Mouse (Mus musculus): Measurements from ENCODE around the gene Zfp239. TPM values are rescaled to one million over a fixed set of nuclear protein-coding genes. Genes with fewer than 3 reads are reported as not detected.

Gene Zfp239
- polyA plus RNA-seq (2014; fragmentation: Nextera tagmentation; extraction: Ambion mirVana) = 9.3 and 12.3 TPM in 2 replicates

GRCm38 (mm10) chr6:117861848-117862247, at the start of gene Zfp239:
TSS of gene Zfp239 (plus strand) at chr6:117862100.
- no peaks in the 10 kb centered on the region for H3K9me3 ChIP-seq (ENCODE audit: low read depth, low read length)
- H3K4me3 ChIP-seq (ENCODE audit: low read depth, low read length) = peak within 1 kb of the TSS; percentile 64
- DNase-seq (no peak), ATAC-seq (ENCODE audit: insufficient read depth) (no peak)
- H3K27me3 ChIP-seq (ENCODE audit: insufficient read depth, low read length) = no peaks in the 10 kb centered on the region
- TF ChIP-seq CTCF (IDR thresholded peaks at IDR 0.05; ENCODE audit: low read depth) = no peak
- peaks cover 6% of the 10 kb centered on the region; the same call in 1 of the 2 replicates for H3K4me1 ChIP-seq (ENCODE audit: insufficient read depth)
- peak within 1 kb of the TSS; percentile 63 for H3K9ac ChIP-seq
- no peak within 1 kb of the TSS for H3K27ac ChIP-seq (ENCODE audit: low read depth)
- 66% methylated on average over 6 of the region's 6 CpGs for WGBS
- H3K4me2 ChIP-seq = peak within 1 kb of the TSS; percentile 80
- H3K36me3 ChIP-seq (ENCODE audit: insufficient read depth) = no peaks in the 10 kb centered on the region

- Histone ChIP-seq H3K36me3 (ENCODE audit: insufficient read depth) (no peaks in the 10 kb centered on the region), H3K4me2 (no peak overlapping the region), H3K9ac (no peak overlapping the region), H3K27me3 (ENCODE audit: insufficient read depth, low read length) (no peaks in the 10 kb centered on the region), H3K4me1 (ENCODE audit: insufficient read depth) (no peaks in the 10 kb centered on the region), H3K4me3 (ENCODE audit: low read depth, low read length) (no peak overlapping the region), H3K27ac (ENCODE audit: low read depth) (no peak overlapping the region), H3K9me3 (ENCODE audit: low read depth, low read length) (no peaks in the 10 kb centered on the region)
- TF ChIP-seq CTCF (IDR thresholded peaks at IDR 0.05; ENCODE audit: low read depth) = no peak
- ATAC-seq (ENCODE audit: insufficient read depth) (no peak), DNase-seq (no peak)
Observed at GRCm38 (mm10) chr6:117814681-117815080, 47.2 kb upstream of the Zfp239 start.

- H3K27ac ChIP-seq (ENCODE audit: low read depth) = no peak overlapping the region
- H3K9ac ChIP-seq = no peak overlapping the region
- H3K36me3 ChIP-seq (ENCODE audit: insufficient read depth) = no peaks in the 10 kb centered on the region
- no peak for DNase-seq
- no peak overlapping the region for H3K4me3 ChIP-seq (ENCODE audit: low read depth, low read length)
- WGBS = 48% methylated on average over 4 of the region's 5 CpGs
- H3K4me1 ChIP-seq (ENCODE audit: insufficient read depth) = no peaks in the 10 kb centered on the region
- H3K9me3 ChIP-seq (ENCODE audit: low read depth, low read length) = no peaks in the 10 kb centered on the region
- ATAC-seq (ENCODE audit: insufficient read depth) = no peak
- TF ChIP-seq CTCF (IDR thresholded peaks at IDR 0.05; ENCODE audit: low read depth) = no peak
- no peak overlapping the region for H3K4me2 ChIP-seq
- no peaks in the 10 kb centered on the region for H3K27me3 ChIP-seq (ENCODE audit: insufficient read depth, low read length)
Observed at GRCm38 (mm10) chr6:117817108-117817541, 44.8 kb upstream of the Zfp239 start.

GRCm38 (mm10) chr6:117820327-117820726, 41.6 kb upstream of the Zfp239 start:
- DNase-seq (no peak), ATAC-seq (ENCODE audit: insufficient read depth) (no peak)
- Histone ChIP-seq H3K27ac (ENCODE audit: low read depth) (no peak overlapping the region), H3K4me3 (ENCODE audit: low read depth, low read length) (no peak overlapping the region), H3K9me3 (ENCODE audit: low read depth, low read length) (no peaks in the 10 kb centered on the region), H3K27me3 (ENCODE audit: insufficient read depth, low read length) (no peaks in the 10 kb centered on the region), H3K36me3 (ENCODE audit: insufficient read depth) (no peaks in the 10 kb centered on the region), H3K4me1 (ENCODE audit: insufficient read depth) (no peaks in the 10 kb centered on the region), H3K9ac (no peak overlapping the region), H3K4me2 (no peak overlapping the region)
- TF ChIP-seq CTCF (IDR thresholded peaks at IDR 0.05; ENCODE audit: low read depth) = no peak
- WGBS = 85% methylated on average over 14 of the region's 14 CpGs

GRCm38 (mm10) chr6:117825369-117825768, 36.5 kb upstream of the Zfp239 start:
- Histone ChIP-seq H3K36me3 (ENCODE audit: insufficient read depth) (no peaks in the 10 kb centered on the region), H3K27me3 (ENCODE audit: insufficient read depth, low read length) (no peaks in the 10 kb centered on the region), H3K4me1 (ENCODE audit: insufficient read depth) (no peaks in the 10 kb centered on the region), H3K9me3 (ENCODE audit: low read depth, low read length) (no peaks in the 10 kb centered on the region), H3K27ac (ENCODE audit: low read depth) (no peak overlapping the region), H3K4me2 (no peak overlapping the region), H3K4me3 (ENCODE audit: low read depth, low read length) (no peak overlapping the region), H3K9ac (no peak overlapping the region)
- TF ChIP-seq CTCF (IDR thresholded peaks at IDR 0.05; ENCODE audit: low read depth) = peak; percentile 84
- 8% methylated on average over 4 of the region's 4 CpGs for WGBS
- DNase-seq (peak; percentile 92), ATAC-seq (ENCODE audit: insufficient read depth) (peak; percentile 73)

GRCm38 (mm10) chr6:117828273-117828672, 33.6 kb upstream of the Zfp239 start:
- Histone ChIP-seq H3K27me3 (ENCODE audit: insufficient read depth, low read length) (no peaks in the 10 kb centered on the region), H3K36me3 (ENCODE audit: insufficient read depth) (no peaks in the 10 kb centered on the region), H3K4me1 (ENCODE audit: insufficient read depth) (no peaks in the 10 kb centered on the region), H3K4me3 (ENCODE audit: low read depth, low read length) (no peak overlapping the region), H3K4me2 (no peak overlapping the region), H3K27ac (ENCODE audit: low read depth) (no peak overlapping the region), H3K9ac (no peak overlapping the region), H3K9me3 (ENCODE audit: low read depth, low read length) (no peaks in the 10 kb centered on the region)
- TF ChIP-seq CTCF (IDR thresholded peaks at IDR 0.05; ENCODE audit: low read depth) = peak; percentile 87
- peak; percentile 32; the same call in 1 of the 2 replicates for ATAC-seq (ENCODE audit: insufficient read depth)
- DNase-seq = peak; percentile 86
- 18% methylated on average over 9 of the region's 9 CpGs for WGBS

- H3K36me3 ChIP-seq (ENCODE audit: insufficient read depth) = peaks cover 30% of the 10 kb centered on the region
- peak; percentile 96 for ATAC-seq (ENCODE audit: insufficient read depth)
- peak; percentile 53 for TF ChIP-seq CTCF (IDR thresholded peaks at IDR 0.05; ENCODE audit: low read depth)
- H3K27me3 ChIP-seq (ENCODE audit: insufficient read depth, low read length) = no peaks in the 10 kb centered on the region
- no peaks in the 10 kb centered on the region for H3K4me1 ChIP-seq (ENCODE audit: insufficient read depth)
- peak within 1 kb of the TSS; percentile 98 for H3K9ac ChIP-seq
- peak; percentile 98 for DNase-seq
- under 1% methylated on average over 66 of the region's 66 CpGs for WGBS
- no peaks in the 10 kb centered on the region for H3K9me3 ChIP-seq (ENCODE audit: low read depth, low read length)
- peak within 1 kb of the TSS; percentile 87 for H3K4me3 ChIP-seq (ENCODE audit: low read depth, low read length)
- peak within 1 kb of the TSS; percentile 78 for H3K4me2 ChIP-seq
- H3K27ac ChIP-seq (ENCODE audit: low read depth) = peak within 1 kb of the TSS; percentile 95
Observed at GRCm38 (mm10) chr6:117840686-117841510, 21.0 kb upstream of the Zfp239 start, which contains the start of gene Zfp637. TSS of gene Zfp637 (plus strand) at chr6:117841180.
